Mouse (Mus musculus) neural tube, postnatal 0 days (tissue): ENCODE data around the gene Rab3d. TPM values are rescaled to one million over a fixed set of nuclear protein-coding genes. Genes with fewer than 3 reads are reported as not detected.

ENCODE experiments used
- polyA plus RNA-seq: library from polyadenylated mRNA; unstranded; fragments of >200 nt; fragmentation: Nextera tagmentation; extraction: Ambion mirVana; gene quantifications from 2 replicates; pipeline ENCODE4 v1.2.1, GENCODE M21; 2015

Rab3d gene
- polyA plus RNA-seq, result 20.0 and 20.9 TPM in 2 replicates

DNA sequence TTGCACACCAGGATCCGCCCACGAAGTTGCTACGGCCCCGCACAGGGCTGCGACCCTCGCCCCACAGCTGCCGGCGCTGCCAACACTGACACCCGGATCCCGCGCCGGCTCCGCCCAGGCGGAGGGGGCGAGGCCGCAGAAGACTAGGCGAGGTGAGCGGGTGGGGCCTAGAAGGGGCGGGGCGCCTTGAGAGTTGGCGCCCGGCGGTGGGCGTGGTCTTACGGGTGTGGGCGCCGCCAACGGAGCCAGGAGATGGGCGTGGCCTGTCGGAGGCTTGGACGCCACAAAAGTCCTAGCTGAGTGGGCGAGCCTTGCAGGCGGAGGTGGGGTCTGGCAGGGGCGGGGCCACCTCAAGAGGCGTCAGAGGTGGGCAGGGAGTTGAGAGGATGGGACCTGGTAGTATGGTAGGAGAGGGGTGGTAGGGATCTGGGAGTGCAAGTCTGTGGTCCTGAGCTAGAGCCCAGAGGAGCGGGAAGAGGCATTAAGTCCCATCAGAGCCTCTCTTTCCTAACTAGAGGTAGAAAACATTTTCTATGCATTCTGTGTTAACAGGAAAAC lies at the start of gene Rab3d:
Rab3d (minus strand) TSS at position 158 of the 558 bp plus-strand sequence.

DNA sequence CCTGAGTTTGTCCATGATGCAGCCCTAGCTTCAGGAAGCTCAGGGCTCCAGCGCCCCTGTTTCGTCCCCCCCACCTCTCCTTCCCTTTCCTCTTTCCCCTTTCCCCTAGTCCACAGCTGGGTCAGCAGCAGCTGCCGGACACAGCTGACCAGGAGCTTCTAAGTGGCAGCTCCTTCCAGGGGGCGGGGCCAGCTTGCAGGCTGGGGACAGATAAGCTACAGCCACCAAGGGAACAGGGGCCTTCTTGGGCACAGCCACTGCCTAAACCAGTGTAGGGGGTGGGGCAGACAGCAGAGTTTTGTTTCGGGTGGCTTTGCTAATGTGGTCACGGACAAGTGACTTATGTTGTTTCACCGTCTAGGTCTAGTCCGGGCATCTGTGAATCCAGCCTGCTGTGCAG lies 45.4 kb upstream of the Rab3d start, which contains the start of gene Epor:
Epor (minus strand) TSS at position 90 of the 400 bp plus-strand sequence.

DNA sequence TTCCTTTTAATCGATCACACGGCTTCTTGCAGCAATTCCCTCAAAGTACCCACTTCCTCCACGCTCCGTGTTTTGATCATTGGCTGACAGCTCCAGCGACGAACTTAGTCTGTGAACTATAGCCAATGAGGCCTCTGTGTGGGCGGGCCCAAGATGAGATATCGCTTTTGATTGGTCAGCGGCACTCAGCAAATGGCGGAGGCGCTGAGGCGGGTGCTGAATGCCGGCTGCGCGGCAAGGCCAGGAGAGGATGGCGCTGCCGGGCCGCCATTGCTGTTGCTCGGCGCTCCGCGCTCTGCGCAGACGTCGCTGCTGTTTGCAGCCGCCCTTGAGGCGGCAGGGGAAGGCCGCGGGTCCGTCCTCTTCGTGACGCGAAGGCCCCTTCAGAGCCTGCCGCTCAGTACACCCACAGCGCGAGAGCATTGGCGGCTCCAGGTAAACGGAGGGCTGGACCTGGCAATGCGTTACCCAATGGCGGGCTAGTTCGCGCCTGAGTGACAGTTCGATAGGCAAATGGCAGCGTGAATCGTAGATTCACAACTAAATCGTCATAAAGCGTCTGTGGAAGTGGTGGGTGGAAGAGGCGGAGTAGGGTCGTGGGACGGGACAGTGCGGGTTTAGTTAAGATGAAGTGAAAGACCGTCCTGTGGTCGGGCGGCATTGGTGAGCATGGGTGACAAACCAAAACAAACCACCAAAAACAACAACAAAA lies 37.7 kb upstream of the Rab3d start, which contains the start of gene Swsap1:
Swsap1 (plus strand) TSS at position 186 of the 712 bp plus-strand sequence.

DNA sequence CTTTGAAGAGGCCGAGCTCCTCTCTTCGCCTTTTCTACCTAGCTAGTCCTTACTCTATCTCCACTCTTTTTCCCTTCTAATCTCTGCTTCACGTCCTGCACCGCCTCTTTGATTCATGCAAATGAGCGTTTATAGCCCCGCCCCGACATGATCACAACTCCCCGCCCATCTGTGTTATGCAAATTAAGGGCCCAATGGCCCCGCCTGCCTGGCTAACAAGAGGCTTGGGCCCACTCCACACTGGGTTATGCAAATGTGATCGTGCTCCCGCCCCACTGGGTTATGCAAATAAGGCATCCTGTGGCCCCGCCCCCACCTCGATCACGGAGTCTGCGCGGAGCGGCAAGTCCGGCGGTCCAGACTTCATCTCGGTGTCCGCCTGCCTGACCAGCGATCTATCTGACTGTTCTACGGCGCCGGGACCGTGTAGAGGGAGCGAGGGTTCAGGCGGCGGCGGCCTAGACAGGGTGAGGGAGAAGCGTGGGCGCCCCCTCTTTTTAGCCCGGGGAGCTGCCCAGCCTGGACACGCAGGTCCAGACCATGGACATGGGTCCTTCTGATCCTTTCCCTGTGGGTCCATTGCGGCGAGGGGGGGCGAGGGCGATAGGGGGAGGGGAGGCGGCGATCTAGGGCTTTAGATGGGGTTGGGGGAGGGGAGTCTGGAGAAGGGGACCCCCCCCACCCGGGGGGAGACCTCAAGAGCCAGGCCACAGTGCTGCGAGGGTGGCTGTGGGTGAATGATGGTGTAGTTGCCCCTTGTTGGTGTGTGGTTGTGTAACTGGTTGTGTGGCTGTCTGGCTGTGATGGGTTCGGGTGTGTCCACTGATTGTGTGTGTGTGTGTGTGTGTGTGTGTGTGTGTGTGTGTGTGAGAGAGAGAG lies 18.9 kb upstream of the Rab3d start, which contains the start of gene Plppr2:
Plppr2 (plus strand) TSS at position 342 of the 879 bp plus-strand sequence.

DNA sequence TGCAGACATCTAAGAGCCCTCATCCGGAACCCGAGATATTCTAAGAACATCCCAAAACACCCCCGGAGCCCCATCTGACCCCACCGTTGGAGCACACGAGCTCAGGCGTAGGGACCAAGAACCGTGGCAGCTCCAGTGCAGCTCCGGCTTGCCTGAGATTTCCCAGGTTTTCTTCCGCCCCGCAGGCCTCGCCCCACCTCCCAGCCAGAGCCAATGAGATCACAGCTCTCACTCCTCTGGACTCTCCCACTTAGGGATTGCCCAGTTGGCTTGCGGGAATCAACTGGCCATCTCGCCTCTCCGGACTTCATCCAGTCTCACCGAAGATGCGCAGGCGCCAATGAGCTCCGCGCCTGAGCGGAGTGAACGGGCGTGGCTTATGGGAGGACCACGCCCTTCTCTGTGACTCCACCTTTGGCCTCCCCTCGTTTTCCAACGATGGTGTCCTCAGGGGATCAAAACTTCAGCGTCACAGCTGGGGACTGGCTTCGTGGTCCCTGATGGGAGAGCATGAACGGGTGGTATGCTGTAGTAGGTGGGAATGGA lies 9.3 kb upstream of the Rab3d start, which contains the start of the genes Ccdc159 and Tmem205:
Ccdc159 (plus strand) TSS at position 264 of the 546 bp plus-strand sequence.
Tmem205 (minus strand) TSS at position 349 of the 546 bp plus-strand sequence.

Other genes with a start within 250 kb of the Rab3d start
- 13.2 and 13.5 TPM in 2 replicates for gene Ldlr, start 194.7 kb downstream of the Rab3d start, polyA plus RNA-seq
- gene Spc24, start 157.9 kb downstream of the Rab3d start, polyA plus RNA-seq, result 11.5 and 14.8 TPM in 2 replicates
- 3.9 and 4.1 TPM in 2 replicates for gene Kank2, start 119.4 kb downstream of the Rab3d start, polyA plus RNA-seq
- gene Angptl8, start 82.7 kb downstream of the Rab3d start, polyA plus RNA-seq, result 0.83 and 0.90 TPM in 2 replicates
- 13.8 and 14.4 TPM in 2 replicates for gene Dock6, start 65.6 kb downstream of the Rab3d start, polyA plus RNA-seq
- gene Ccdc159, start 9.3 kb upstream of the Rab3d start, polyA plus RNA-seq, result 4.5 and 6.7 TPM in 2 replicates
- 65.2 and 67.6 TPM in 2 replicates for gene Tmem205, start 9.4 kb upstream of the Rab3d start, polyA plus RNA-seq
- 103 and 112 TPM in 2 replicates for gene Plppr2, start 18.8 kb upstream of the Rab3d start, polyA plus RNA-seq
- gene Swsap1, start 37.6 kb upstream of the Rab3d start, polyA plus RNA-seq, result 7.8 and 8.5 TPM in 2 replicates
- 1.4 and 1.6 TPM in 2 replicates for gene Epor, start 45.3 kb upstream of the Rab3d start, polyA plus RNA-seq
- gene Rgl3, start 71.3 kb upstream of the Rab3d start, polyA plus RNA-seq, result 2.9 and 3.0 TPM in 2 replicates
- 3.5 and 4.1 TPM in 2 replicates for gene Ccdc151, start 84.4 kb upstream of the Rab3d start, polyA plus RNA-seq
- gene Prkcsh, start 84.6 kb upstream of the Rab3d start, polyA plus RNA-seq, result 70.2 and 80.7 TPM in 2 replicates
- 66.7 and 78.4 TPM in 2 replicates for gene Elavl3, start 133.8 kb upstream of the Rab3d start, polyA plus RNA-seq
- gene Gm49318, start 153.1 kb upstream of the Rab3d start, polyA plus RNA-seq, result not detected in 2 replicates
- gene Zfp653, start 153.2 kb upstream of the Rab3d start, polyA plus RNA-seq, result 12.5 and 14.7 TPM in 2 replicates
- 61.0 and 63.4 TPM in 2 replicates for gene Ecsit, start 167.2 kb upstream of the Rab3d start, polyA plus RNA-seq
- 0.65 and 0.96 TPM in 2 replicates for gene Cnn1, start 181.0 kb upstream of the Rab3d start, polyA plus RNA-seq
- gene Elof1, start 199.0 kb upstream of the Rab3d start, polyA plus RNA-seq, result 187 and 193 TPM in 2 replicates
- gene Acp5, start 217.5 kb upstream of the Rab3d start, polyA plus RNA-seq, result 4.5 and 13.7 TPM in 2 replicates
- 109 and 121 TPM in 2 replicates for gene Pigyl, start 238.7 kb upstream of the Rab3d start, polyA plus RNA-seq